Mouse (Mus musculus): ENCODE measurements at regions not wholly inside any gene's neighbourhood (a gene's known extent, or its start where the extent isn't known, plus 50 kb on each side); places are given as distances from the start of the nearest gene placed in this dataset.

DNA sequence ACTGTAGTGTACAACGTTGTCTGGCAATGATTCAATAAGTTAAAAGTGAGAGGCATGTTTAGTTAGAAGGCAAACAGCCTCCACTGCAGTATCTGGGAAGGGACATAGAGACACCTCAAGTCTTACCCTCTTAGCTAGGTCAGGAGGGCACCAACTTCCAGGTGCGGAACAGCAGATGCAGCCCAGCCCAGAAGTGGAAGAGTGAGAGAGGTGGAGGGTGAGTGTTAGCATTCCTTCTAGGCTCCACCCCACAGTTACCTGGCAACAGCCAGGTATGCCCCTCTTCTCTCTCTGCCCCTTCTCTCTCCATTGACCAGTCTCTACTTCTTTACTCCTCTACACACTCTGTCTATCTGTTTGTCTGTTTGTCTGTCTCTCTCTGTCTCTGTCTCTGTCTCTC lies 80.1 kb downstream of the Irx2 start:
- TF ChIP-seq POLR2A (IDR thresholded peaks at IDR 0.05; ENCODE audit: low read depth, low read length) (no peak), CTCF (IDR thresholded peaks at IDR 0.05; ENCODE audit: extremely low read depth, insufficient read depth, insufficient read length, insufficient replicate concordance) (no peak)
